Mouse (Mus musculus): ENCODE measurements at regions not wholly inside any gene's neighbourhood (a gene's known extent, or its start where the extent isn't known, plus 50 kb on each side); places are given as distances from the start of the nearest gene placed in this dataset.

- Histone ChIP-seq H3K4me1 (ENCODE audit: control insufficient read depth, insufficient read depth, low read length) (no peaks in the 10 kb centered on the region), H3K4me3 (ENCODE audit: low read depth, low read length) (no peak overlapping the region), H3K9me3 (ENCODE audit: control insufficient read depth, low read length) (no peaks in the 10 kb centered on the region), H3K27me3 (ENCODE audit: control insufficient read depth, insufficient read depth, low read length) (no peaks in the 10 kb centered on the region), H3K27ac (ENCODE audit: low read depth, low read length) (no peak overlapping the region), H3K9ac (replicated peaks; ENCODE audit: low read depth, low read length) (no peak overlapping the region), H3K36me3 (ENCODE audit: control insufficient read depth, insufficient read depth, low read length) (no peaks in the 10 kb centered on the region), H3K4me2 (ENCODE audit: low read depth, low read length) (no peak overlapping the region)
- ATAC-seq (ENCODE audit: low read depth) = no peak
- WGBS = 72% methylated on average over 2 of the region's 2 CpGs
These were observed 374.1 kb downstream of the Pdha2 start for GRCm38 (mm10) chr3:140837976-140838581.

- Histone ChIP-seq H3K27ac (ENCODE audit: low read depth, low read length) (no peak overlapping the region), H3K9ac (replicated peaks; ENCODE audit: low read depth, low read length) (no peak overlapping the region), H3K4me3 (ENCODE audit: low read depth, low read length) (no peak overlapping the region), H3K27me3 (ENCODE audit: control insufficient read depth, insufficient read depth, low read length) (no peaks in the 10 kb centered on the region), H3K9me3 (ENCODE audit: control insufficient read depth, low read length) (no peaks in the 10 kb centered on the region), H3K4me1 (ENCODE audit: control insufficient read depth, insufficient read depth, low read length) (no peaks in the 10 kb centered on the region), H3K4me2 (ENCODE audit: low read depth, low read length) (no peak overlapping the region), H3K36me3 (ENCODE audit: control insufficient read depth, insufficient read depth, low read length) (no peaks in the 10 kb centered on the region)
- ATAC-seq (ENCODE audit: low read depth) = no peak
These were observed 390.9 kb downstream of the Pdha2 start for GRCm38 (mm10) chr3:140821266-140821665.

GRCm38 (mm10) chr3:140805586-140805985 lies 406.6 kb downstream of the Pdha2 start:
- no peaks in the 10 kb centered on the region for H3K9me3 ChIP-seq (ENCODE audit: control insufficient read depth, low read length)
- no peak overlapping the region for H3K9ac ChIP-seq (replicated peaks; ENCODE audit: low read depth, low read length)
- no peaks in the 10 kb centered on the region for H3K27me3 ChIP-seq (ENCODE audit: control insufficient read depth, insufficient read depth, low read length)
- no peaks in the 10 kb centered on the region for H3K36me3 ChIP-seq (ENCODE audit: control insufficient read depth, insufficient read depth, low read length)
- no peaks in the 10 kb centered on the region for H3K4me1 ChIP-seq (ENCODE audit: control insufficient read depth, insufficient read depth, low read length)
- no peak overlapping the region for H3K4me3 ChIP-seq (ENCODE audit: low read depth, low read length)
- WGBS = 97% methylated on average over 2 of the region's 2 CpGs
- no peak for ATAC-seq (ENCODE audit: low read depth)
- no peak overlapping the region for H3K4me2 ChIP-seq (ENCODE audit: low read depth, low read length)
- no peak overlapping the region for H3K27ac ChIP-seq (ENCODE audit: low read depth, low read length)

GRCm38 (mm10) chr3:140792943-140793342 lies 419.2 kb downstream of the Pdha2 start:
- no peak for ATAC-seq (ENCODE audit: low read depth)
- Histone ChIP-seq H3K4me3 (ENCODE audit: low read depth, low read length) (no peak overlapping the region), H3K9me3 (ENCODE audit: control insufficient read depth, low read length) (no peaks in the 10 kb centered on the region), H3K4me2 (ENCODE audit: low read depth, low read length) (no peak overlapping the region), H3K9ac (replicated peaks; ENCODE audit: low read depth, low read length) (no peak overlapping the region), H3K4me1 (ENCODE audit: control insufficient read depth, insufficient read depth, low read length) (no peaks in the 10 kb centered on the region), H3K27me3 (ENCODE audit: control insufficient read depth, insufficient read depth, low read length) (no peaks in the 10 kb centered on the region), H3K27ac (ENCODE audit: low read depth, low read length) (no peak overlapping the region), H3K36me3 (ENCODE audit: control insufficient read depth, insufficient read depth, low read length) (no peaks in the 10 kb centered on the region)
- WGBS = 97% methylated on average over 2 of the region's 2 CpGs

GRCm38 (mm10) chr3:140785700-140786099 lies 426.5 kb downstream of the Pdha2 start:
- no peak for ATAC-seq (ENCODE audit: low read depth)
- H3K4me1 ChIP-seq (ENCODE audit: control insufficient read depth, insufficient read depth, low read length) = no peaks in the 10 kb centered on the region
- H3K4me2 ChIP-seq (ENCODE audit: low read depth, low read length) = no peak overlapping the region
- no peak overlapping the region for H3K4me3 ChIP-seq (ENCODE audit: low read depth, low read length)
- WGBS = 73% methylated on average over 3 of the region's 3 CpGs
- no peaks in the 10 kb centered on the region for H3K9me3 ChIP-seq (ENCODE audit: control insufficient read depth, low read length)
- no peak overlapping the region for H3K9ac ChIP-seq (replicated peaks; ENCODE audit: low read depth, low read length)
- H3K36me3 ChIP-seq (ENCODE audit: control insufficient read depth, insufficient read depth, low read length) = no peaks in the 10 kb centered on the region
- no peaks in the 10 kb centered on the region for H3K27me3 ChIP-seq (ENCODE audit: control insufficient read depth, insufficient read depth, low read length)
- H3K27ac ChIP-seq (ENCODE audit: low read depth, low read length) = no peak overlapping the region

GRCm38 (mm10) chr3:140760051-140760450 lies 452.1 kb downstream of the Pdha2 start:
- Histone ChIP-seq H3K36me3 (ENCODE audit: control insufficient read depth, insufficient read depth, low read length) (no peaks in the 10 kb centered on the region), H3K9ac (replicated peaks; ENCODE audit: low read depth, low read length) (no peak overlapping the region), H3K4me3 (ENCODE audit: low read depth, low read length) (no peak overlapping the region), H3K27me3 (ENCODE audit: control insufficient read depth, insufficient read depth, low read length) (no peaks in the 10 kb centered on the region), H3K4me1 (ENCODE audit: control insufficient read depth, insufficient read depth, low read length) (no peaks in the 10 kb centered on the region), H3K27ac (ENCODE audit: low read depth, low read length) (no peak overlapping the region), H3K9me3 (ENCODE audit: control insufficient read depth, low read length) (no peaks in the 10 kb centered on the region), H3K4me2 (ENCODE audit: low read depth, low read length) (no peak overlapping the region)
- no peak for ATAC-seq (ENCODE audit: low read depth)
- WGBS = 89% methylated on average over 4 of the region's 4 CpGs

- WGBS = 70% methylated on average over 2 of the region's 2 CpGs
- H3K9ac ChIP-seq (replicated peaks; ENCODE audit: low read depth, low read length) = no peak overlapping the region
- H3K4me1 ChIP-seq (ENCODE audit: control insufficient read depth, insufficient read depth, low read length) = no peaks in the 10 kb centered on the region
- H3K9me3 ChIP-seq (ENCODE audit: control insufficient read depth, low read length) = no peaks in the 10 kb centered on the region
- no peak overlapping the region for H3K4me3 ChIP-seq (ENCODE audit: low read depth, low read length)
- no peaks in the 10 kb centered on the region for H3K36me3 ChIP-seq (ENCODE audit: control insufficient read depth, insufficient read depth, low read length)
- H3K27ac ChIP-seq (ENCODE audit: low read depth, low read length) = no peak overlapping the region
- H3K27me3 ChIP-seq (ENCODE audit: control insufficient read depth, insufficient read depth, low read length) = no peaks in the 10 kb centered on the region
- H3K4me2 ChIP-seq (ENCODE audit: low read depth, low read length) = no peak overlapping the region
- ATAC-seq (ENCODE audit: low read depth) = no peak
These were observed 467.7 kb downstream of the Pdha2 start for GRCm38 (mm10) chr3:140744501-140744900.

- ATAC-seq (ENCODE audit: low read depth) = no peak
- Histone ChIP-seq H3K9ac (replicated peaks; ENCODE audit: low read depth, low read length) (no peak overlapping the region), H3K27ac (ENCODE audit: low read depth, low read length) (no peak overlapping the region), H3K27me3 (ENCODE audit: control insufficient read depth, insufficient read depth, low read length) (no peaks in the 10 kb centered on the region), H3K4me3 (ENCODE audit: low read depth, low read length) (no peak overlapping the region), H3K4me1 (ENCODE audit: control insufficient read depth, insufficient read depth, low read length) (no peaks in the 10 kb centered on the region), H3K9me3 (ENCODE audit: control insufficient read depth, low read length) (no peaks in the 10 kb centered on the region), H3K4me2 (ENCODE audit: low read depth, low read length) (no peak overlapping the region), H3K36me3 (ENCODE audit: control insufficient read depth, insufficient read depth, low read length) (no peaks in the 10 kb centered on the region)
- 85% methylated on average over 1 of the region's 1 CpGs for WGBS
These were observed 471.7 kb downstream of the Pdha2 start for GRCm38 (mm10) chr3:140740430-140740829.

GRCm38 (mm10) chr3:140738654-140739369 lies 473.3 kb downstream of the Pdha2 start:
- Histone ChIP-seq H3K4me1 (ENCODE audit: control insufficient read depth, insufficient read depth, low read length) (no peaks in the 10 kb centered on the region), H3K27ac (ENCODE audit: low read depth, low read length) (no peak overlapping the region), H3K27me3 (ENCODE audit: control insufficient read depth, insufficient read depth, low read length) (no peaks in the 10 kb centered on the region), H3K4me2 (ENCODE audit: low read depth, low read length) (no peak overlapping the region), H3K9me3 (ENCODE audit: control insufficient read depth, low read length) (no peaks in the 10 kb centered on the region), H3K9ac (replicated peaks; ENCODE audit: low read depth, low read length) (no peak overlapping the region), H3K36me3 (ENCODE audit: control insufficient read depth, insufficient read depth, low read length) (no peaks in the 10 kb centered on the region), H3K4me3 (ENCODE audit: low read depth, low read length) (no peak overlapping the region)
- no peak for ATAC-seq (ENCODE audit: low read depth)
- 81% methylated on average over 8 of the region's 8 CpGs for WGBS
